Mouse (Mus musculus) T-cell, adult 2 months (primary cell): ENCODE measurements around the gene Sfswap.
"Not testable (repeated sequence)": the region's sequence is repeated elsewhere in the genome, so short reads cannot be mapped to it uniquely, and the experiment has no call there.

ENCODE experiments used
- DNase-seq: peaks from one replicate; pipeline ENCODE4 v3.0.0; 2022; ENCODE audit warnings: low spot score

Gene Sfswap

DNA sequence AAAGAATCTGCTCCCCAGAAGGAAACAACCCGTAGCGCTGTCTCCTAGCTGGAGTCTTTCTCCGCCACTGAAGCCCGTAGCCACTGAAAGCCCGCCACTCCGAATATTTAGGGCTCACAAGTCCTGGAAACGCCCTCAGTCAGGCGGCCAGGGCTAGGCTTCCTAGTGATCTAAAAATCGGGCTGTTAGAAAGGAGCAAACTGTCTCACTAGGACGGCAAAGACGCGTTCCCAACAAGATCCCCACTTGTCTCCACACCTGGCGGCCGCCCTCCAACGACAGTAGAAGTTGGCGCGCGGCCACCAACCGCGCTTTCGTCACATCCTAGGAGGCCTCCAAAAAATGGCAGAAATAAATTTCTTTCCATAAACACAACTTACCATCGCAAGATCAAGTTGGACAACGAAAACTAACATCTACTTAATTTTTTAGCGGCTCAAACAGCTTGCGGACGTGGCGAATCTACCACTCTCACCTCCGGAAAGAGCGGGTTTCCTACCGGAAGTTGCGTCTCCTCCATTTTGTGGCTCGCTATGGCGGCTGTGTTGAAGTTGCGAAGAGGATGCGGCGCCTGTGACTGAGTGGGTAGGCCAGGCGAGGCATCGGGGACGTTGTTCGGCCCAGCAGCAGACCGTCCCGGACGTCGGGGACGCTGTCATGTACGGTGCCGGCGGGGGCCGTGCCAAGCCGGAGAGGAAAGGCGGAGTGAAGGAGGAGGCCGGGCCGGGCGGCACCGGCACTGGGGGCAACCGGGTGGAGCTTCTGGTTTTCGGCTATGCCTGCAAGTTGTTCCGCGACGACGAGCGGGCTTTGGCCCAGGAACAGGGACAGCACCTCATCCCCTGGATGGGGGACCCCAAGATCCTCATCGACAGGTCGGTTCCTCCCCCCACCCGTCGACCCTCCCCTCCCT is at the start of gene Sfswap:
TSS of gene Sfswap (plus strand) at position 500 of the 913 bp plus-strand sequence.
- DNase-seq = peak; percentile 81

DNA sequence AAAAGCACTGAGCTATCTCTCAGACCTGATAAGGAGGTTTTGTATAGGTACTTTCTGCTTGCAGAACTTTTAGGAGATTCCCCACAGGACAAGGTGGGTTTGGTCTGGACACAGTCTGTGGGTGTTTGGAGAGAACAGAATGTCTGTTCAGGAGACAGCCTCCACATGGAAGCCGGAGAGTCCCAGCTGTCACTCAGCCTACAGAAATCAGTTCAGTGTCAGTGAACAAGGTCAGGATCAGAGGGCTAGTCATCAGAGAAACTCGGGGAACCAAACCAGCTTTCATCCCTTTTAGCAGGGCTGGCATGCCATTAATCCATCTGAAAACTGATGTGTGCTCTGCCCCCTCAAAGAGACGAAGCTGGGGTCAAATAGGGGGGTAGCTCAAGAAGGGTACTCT is 48.5 kb upstream of the Sfswap start:
- DNase-seq = no peak

DNA sequence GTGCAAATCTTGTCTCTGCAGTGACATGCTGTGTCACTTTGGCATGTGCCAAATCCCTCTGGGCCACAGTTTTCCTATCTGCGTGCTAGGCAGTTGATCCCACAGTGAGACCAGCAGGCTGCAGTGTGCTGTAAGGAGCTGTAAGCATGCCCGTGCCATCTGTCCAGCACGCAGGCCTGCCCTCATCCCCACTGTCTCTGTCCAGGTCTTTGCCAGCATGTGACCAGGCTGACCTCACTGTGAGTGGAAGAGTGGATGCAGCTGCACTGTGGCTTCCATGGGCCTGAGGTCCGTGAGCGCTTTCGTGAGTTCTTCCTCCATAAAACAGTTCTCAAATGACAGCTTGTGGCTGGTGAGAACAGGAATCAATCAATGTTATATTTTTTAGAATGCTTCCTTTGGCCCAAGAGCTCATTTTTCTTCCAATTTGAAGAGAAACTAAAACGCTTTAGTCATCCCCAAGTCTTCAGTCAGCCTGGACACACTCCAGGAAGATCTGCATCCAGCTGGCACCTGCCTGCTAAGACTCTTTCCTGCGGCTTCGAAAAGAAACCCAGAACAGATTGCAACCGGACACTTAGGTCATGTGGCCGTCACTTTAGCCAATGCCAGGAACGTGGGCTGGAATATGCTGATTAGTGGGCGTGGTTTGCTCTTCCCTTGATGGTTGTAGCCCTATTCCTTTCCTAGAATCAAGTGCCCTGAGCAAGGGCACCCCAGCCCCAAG is 46.1 kb upstream of the Sfswap start:
- DNase-seq = no peak

DNA sequence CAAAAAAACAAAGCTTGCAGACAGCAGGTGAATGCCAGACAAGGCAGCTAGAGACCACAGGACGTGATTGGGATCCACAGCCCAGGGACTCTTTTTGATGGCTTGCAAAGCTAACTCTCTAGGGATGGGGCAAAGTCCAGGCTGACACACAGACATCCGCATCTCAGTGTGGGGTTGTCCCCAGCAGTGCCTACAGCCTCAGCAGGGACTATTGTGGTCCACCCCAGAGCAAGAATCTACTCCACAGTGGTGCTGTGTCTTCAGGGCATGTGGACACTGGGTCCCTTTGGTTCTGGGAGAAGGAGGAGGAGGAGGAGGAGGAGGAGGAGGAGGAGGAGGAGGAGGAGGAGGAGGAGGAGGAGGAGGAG is 45.5 kb upstream of the Sfswap start:
- no peak for DNase-seq

DNA sequence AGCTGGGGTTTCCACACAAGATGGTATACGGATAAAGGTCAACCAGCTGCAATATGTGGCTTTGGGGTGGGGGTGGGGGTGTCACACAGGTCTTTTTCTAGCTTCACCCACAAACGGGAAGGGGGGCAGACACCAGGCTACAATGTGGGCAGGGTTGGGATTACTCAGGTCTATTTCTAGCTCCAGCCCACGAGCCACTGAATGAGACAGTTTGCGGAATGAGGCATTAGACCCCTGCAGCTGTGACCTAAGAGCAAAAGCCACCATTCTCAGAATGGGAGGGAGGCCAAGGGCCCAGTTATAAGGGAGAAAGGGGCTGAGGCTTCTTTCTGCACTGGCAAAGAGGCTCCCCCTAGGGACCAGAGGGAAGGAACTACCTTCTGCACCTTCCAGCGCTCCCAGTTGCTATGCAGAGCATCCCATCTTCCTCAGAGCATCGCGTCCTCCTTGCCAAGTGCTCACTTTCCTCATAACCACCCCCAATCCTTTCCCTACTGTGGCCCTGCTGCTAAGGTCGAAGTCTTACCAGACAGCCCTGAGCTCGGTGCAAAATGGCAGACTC is 44.4 kb upstream of the Sfswap start:
- no peak for DNase-seq

- no peak for DNase-seq
Observed at GRCm38 (mm10) chr5:129458109-129458508, 42.9 kb upstream of the Sfswap start.

DNA sequence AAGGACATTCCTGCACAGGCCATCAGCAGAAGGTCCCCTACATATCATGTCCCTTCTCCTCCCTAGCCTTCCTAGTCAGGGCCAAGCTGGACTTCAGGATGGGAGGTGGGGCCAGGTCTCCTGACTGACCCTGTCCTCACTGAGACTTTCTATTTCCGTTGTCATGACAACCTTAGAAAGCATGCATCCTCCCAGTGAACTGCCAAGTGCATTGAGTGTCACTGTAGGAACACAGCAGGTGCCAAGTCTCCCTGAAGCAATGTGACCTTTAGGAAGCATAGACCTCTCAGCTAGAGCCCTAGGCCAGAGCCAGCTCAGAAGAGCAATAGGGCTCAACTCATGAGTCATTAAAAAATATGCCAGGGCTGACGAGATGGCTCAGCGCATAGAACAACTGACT is 42.5 kb upstream of the Sfswap start:
- no peak for DNase-seq

GRCm38 (mm10) chr5:129460798-129461476 is 40.1 kb upstream of the Sfswap start:
- no peak for DNase-seq

DNA sequence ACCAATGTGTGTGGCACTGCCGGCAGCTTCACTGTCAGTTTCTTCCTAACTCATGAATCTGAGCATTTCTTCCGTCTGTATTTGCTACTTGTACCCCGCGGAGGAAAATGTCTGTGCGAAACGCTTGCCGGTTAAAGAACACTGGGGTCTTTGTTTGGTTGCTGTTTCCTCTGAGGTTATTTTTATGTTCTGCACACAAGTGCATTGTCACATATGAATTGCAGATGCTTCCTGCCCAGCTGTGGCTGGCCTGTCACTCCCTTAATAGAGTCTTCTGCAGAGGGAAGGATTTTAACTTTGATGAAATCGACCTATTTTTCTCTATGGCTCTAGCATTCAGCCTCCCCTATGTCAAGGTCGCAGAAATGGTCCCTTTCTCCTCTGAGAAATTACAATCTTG is 37.4 kb upstream of the Sfswap start:
- DNase-seq = not testable (repeated sequence)

- DNase-seq = no peak
Observed at GRCm38 (mm10) chr5:129465788-129466187, 35.2 kb upstream of the Sfswap start.

GRCm38 (mm10) chr5:129475532-129476045 is 25.4 kb upstream of the Sfswap start:
- no peak for DNase-seq

DNA sequence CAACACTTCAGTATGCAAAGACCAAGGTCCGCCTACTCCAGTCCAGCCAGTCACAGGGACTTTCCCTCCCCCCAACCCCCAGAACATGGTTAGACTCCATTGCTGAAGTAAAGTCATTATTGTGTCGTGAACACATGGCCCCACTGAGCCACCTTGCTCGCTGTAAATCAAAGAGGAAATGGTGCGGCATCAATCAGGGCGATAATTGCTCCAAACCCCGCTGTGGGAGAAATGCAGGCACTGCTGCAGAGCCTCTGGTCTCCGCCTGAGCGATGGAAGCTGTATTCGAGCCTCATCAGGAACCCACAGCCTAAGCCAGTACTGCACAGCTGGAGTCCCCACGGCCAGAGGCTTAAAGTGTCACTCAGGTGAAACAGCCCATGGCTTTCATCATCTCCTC is 11.1 kb upstream of the Sfswap start:
- no peak for DNase-seq

GRCm38 (mm10) chr5:129501671-129502070 is 650 bp downstream of the Sfswap start:
- DNase-seq = peak; percentile 10

GRCm38 (mm10) chr5:129506886-129507285 is 5.9 kb downstream of the Sfswap start:
- DNase-seq = no peak

GRCm38 (mm10) chr5:129518180-129518579 is 17.2 kb downstream of the Sfswap start:
- no peak for DNase-seq

DNA sequence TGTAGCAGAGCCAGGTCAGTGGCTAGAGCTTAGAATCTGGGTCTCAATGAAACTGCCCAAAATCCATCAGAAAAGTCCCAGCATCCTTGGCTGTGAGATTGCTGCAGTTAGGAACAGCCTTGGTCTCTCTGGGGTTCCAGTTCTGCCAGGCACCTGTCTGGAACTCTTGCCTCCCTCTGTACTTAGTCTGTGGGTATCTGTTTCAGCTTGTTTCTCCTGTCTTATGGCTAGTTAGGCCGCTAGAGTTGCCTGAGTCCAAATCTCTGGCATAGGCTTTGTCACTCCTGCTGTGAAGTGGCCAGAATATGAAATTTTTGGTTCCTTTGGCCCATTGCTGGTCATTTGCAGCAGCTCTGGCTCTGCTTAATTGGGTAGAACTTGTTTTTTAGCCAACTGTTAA is 17.8 kb downstream of the Sfswap start:
- DNase-seq = no peak

DNA sequence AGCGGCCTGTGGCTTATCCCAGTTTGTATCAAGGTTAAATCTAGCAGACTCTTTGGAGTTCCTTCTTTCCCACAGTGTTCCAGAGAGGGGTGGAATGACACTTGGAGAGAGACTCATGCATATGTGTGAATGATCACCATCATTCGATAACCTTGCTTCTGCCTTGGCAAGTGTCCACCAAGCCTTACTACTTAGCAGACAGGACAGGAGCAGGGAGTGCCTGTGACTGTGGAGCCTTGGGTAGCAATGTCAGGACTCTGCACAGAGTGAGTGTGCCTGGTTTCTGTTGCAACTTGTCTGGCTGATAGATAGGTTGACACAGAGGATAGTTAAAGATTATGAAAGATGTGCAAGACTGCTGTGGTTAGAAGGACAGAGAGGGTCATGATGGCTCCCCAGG is 18.6 kb downstream of the Sfswap start:
- no peak for DNase-seq

GRCm38 (mm10) chr5:129521501-129521900 is 20.5 kb downstream of the Sfswap start:
- DNase-seq = no peak

DNA sequence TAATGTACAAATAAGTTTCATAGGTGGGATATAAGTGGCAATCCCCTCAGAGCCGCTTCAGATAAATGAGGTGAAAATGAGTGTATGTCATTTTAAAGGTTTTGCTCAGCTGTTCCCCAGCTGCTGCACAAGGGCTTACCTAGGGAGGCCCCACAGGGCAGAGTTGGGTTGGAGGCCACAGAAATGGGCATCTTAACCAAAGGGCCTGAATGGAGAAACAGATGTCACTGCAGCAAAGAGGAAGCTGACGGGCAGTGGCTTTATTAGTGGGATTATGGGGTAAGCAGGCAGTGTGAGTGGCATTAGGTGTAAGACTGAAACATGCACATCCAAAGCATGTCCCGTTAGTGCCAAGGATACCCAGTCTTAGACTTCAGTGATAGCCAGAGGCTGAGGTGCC is 20.9 kb downstream of the Sfswap start:
- no peak for DNase-seq

GRCm38 (mm10) chr5:129523166-129523565 is 22.1 kb downstream of the Sfswap start:
- no peak for DNase-seq

GRCm38 (mm10) chr5:129524751-129525150 is 23.7 kb downstream of the Sfswap start:
- DNase-seq = no peak

GRCm38 (mm10) chr5:129527162-129527561 is 26.1 kb downstream of the Sfswap start:
- no peak for DNase-seq
